Mouse (Mus musculus): ENCODE measurements around the gene 2410004B18Rik. TPM values are rescaled to one million over a fixed set of nuclear protein-coding genes. Genes with fewer than 3 reads are reported as not detected.

2410004B18Rik gene
- polyA plus RNA-seq, 1 experiment from 2014 or later: 20.6 TPM

- Histone ChIP-seq H3K9ac (no peak overlapping the region), H3K4me2 (no peak overlapping the region), H3K4me1 (replicated peaks) (peaks cover 18% of the 10 kb centered on the region), H3K9me3 (replicated peaks) (no peaks in the 10 kb centered on the region), H3K27me3 (no peaks in the 10 kb centered on the region), H3K36me3 (peaks cover 35% of the 10 kb centered on the region), H3K4me3 (replicated peaks) (no peak overlapping the region), H3K27ac (no peak overlapping the region)
- ATAC-seq (ENCODE audit: low read depth) (no peak), DNase-seq (no peak)
- 54% methylated on average over 9 of the region's 9 CpGs for WGBS (ENCODE audit: insufficient replicate concordance)
Measured at GRCm38 (mm10) chr3:145933845-145934244, 4.0 kb upstream of the 2410004B18Rik start.

- Histone ChIP-seq H3K36me3 (peaks cover 19% of the 10 kb centered on the region), H3K9me3 (replicated peaks) (no peaks in the 10 kb centered on the region), H3K4me1 (replicated peaks) (peaks cover 45% of the 10 kb centered on the region), H3K27ac (0 out of 2 replicates have a peak overlapping the region, but pooled peaks have one; percentile 67), H3K27me3 (no peaks in the 10 kb centered on the region), H3K4me3 (replicated peaks) (peak overlapping the region; percentile 97), H3K9ac (peak overlapping the region; percentile 92), H3K4me2 (peak overlapping the region; percentile 96)
- WGBS (ENCODE audit: insufficient replicate concordance): 15% methylated on average over 50 of the region's 50 CpGs
- no peak for ATAC-seq (ENCODE audit: low read depth)
- no peak for DNase-seq
Measured at GRCm38 (mm10) chr3:145938405-145939349, 863 bp downstream of the 2410004B18Rik start.

- DNase-seq: no peak
- ATAC-seq (ENCODE audit: low read depth): peak; percentile 69
- Histone ChIP-seq H3K4me3 (replicated peaks) (peak overlapping the region; percentile 97), H3K9me3 (replicated peaks) (no peaks in the 10 kb centered on the region), H3K9ac (peak overlapping the region; percentile 92), H3K36me3 (peaks cover 22% of the 10 kb centered on the region), H3K27ac (no peak overlapping the region), H3K4me1 (replicated peaks) (peaks cover 48% of the 10 kb centered on the region), H3K27me3 (no peaks in the 10 kb centered on the region), H3K4me2 (peak overlapping the region; percentile 96)
- 21% methylated on average over 12 of the region's 12 CpGs for WGBS (ENCODE audit: insufficient replicate concordance)
Measured at GRCm38 (mm10) chr3:145939402-145939801, 1.6 kb downstream of the 2410004B18Rik start.

GRCm38 (mm10) chr3:145939971-145940370 is 2.2 kb downstream of the 2410004B18Rik start:
- ATAC-seq (ENCODE audit: low read depth) (no peak), DNase-seq (no peak)
- no peak overlapping the region for H3K4me3 ChIP-seq (replicated peaks)
- H3K27ac ChIP-seq: no peak overlapping the region
- peaks cover 28% of the 10 kb centered on the region for H3K36me3 ChIP-seq
- H3K9me3 ChIP-seq (replicated peaks): no peaks in the 10 kb centered on the region
- 0 out of 2 replicates have a peak overlapping the region, but pooled peaks have one; percentile 92 for H3K9ac ChIP-seq
- H3K4me1 ChIP-seq (replicated peaks): peaks cover 54% of the 10 kb centered on the region
- no peaks in the 10 kb centered on the region for H3K27me3 ChIP-seq
- WGBS (ENCODE audit: insufficient replicate concordance): 67% methylated on average over 4 of the region's 4 CpGs
- H3K4me2 ChIP-seq: peak overlapping the region; percentile 96

- Histone ChIP-seq H3K4me1 (replicated peaks) (peaks cover 58% of the 10 kb centered on the region), H3K4me2 (no peak overlapping the region), H3K9ac (no peak overlapping the region), H3K27me3 (no peaks in the 10 kb centered on the region), H3K27ac (no peak overlapping the region), H3K36me3 (peaks cover 29% of the 10 kb centered on the region), H3K4me3 (replicated peaks) (no peak overlapping the region), H3K9me3 (replicated peaks) (no peaks in the 10 kb centered on the region)
- ATAC-seq (ENCODE audit: low read depth) (peak; percentile 21; the same call in 1 of the 2 replicates), DNase-seq (peak; percentile 62)
- WGBS (ENCODE audit: insufficient replicate concordance): 1% methylated on average over 3 of the region's 3 CpGs
Measured at GRCm38 (mm10) chr3:145941971-145942370, 4.2 kb downstream of the 2410004B18Rik start.

- H3K36me3 ChIP-seq: peaks cover 28% of the 10 kb centered on the region
- no peak overlapping the region for H3K4me2 ChIP-seq
Measured at GRCm38 (mm10) chr3:145944348-145944747, 6.5 kb downstream of the 2410004B18Rik start.

GRCm38 (mm10) chr3:145945904-145946303 is 8.1 kb downstream of the 2410004B18Rik start:
- Histone ChIP-seq H3K9me3 (replicated peaks) (no peaks in the 10 kb centered on the region), H3K4me1 (replicated peaks) (peaks cover 41% of the 10 kb centered on the region), H3K9ac (no peak overlapping the region), H3K36me3 (peaks cover 18% of the 10 kb centered on the region), H3K4me2 (no peak overlapping the region), H3K27me3 (no peaks in the 10 kb centered on the region), H3K27ac (no peak overlapping the region), H3K4me3 (replicated peaks) (no peak overlapping the region)
- 49% methylated on average over 3 of the region's 3 CpGs for WGBS (ENCODE audit: insufficient replicate concordance)
- DNase-seq (no peak), ATAC-seq (ENCODE audit: low read depth) (no peak)

More at GRCm38 (mm10) chr3:145944348-145944747, 6.5 kb downstream of the 2410004B18Rik start:
- Histone ChIP-seq H3K4me3 (replicated peaks) (no peak overlapping the region), H3K27me3 (no peaks in the 10 kb centered on the region), H3K9ac (no peak overlapping the region), H3K4me1 (replicated peaks) (peaks cover 41% of the 10 kb centered on the region), H3K9me3 (replicated peaks) (no peaks in the 10 kb centered on the region), H3K27ac (no peak overlapping the region)
- WGBS (ENCODE audit: insufficient replicate concordance): 31% methylated on average over 7 of the region's 7 CpGs
- DNase-seq (no peak), ATAC-seq (ENCODE audit: low read depth) (peak; percentile 40)

GRCm38 (mm10) chr3:145946654-145947053 is 8.8 kb downstream of the 2410004B18Rik start:
- Histone ChIP-seq H3K4me1 (replicated peaks) (peaks cover 45% of the 10 kb centered on the region), H3K36me3 (peaks cover 17% of the 10 kb centered on the region), H3K9me3 (replicated peaks) (no peaks in the 10 kb centered on the region), H3K27ac (no peak overlapping the region), H3K9ac (no peak overlapping the region), H3K27me3 (no peaks in the 10 kb centered on the region), H3K4me2 (no peak overlapping the region), H3K4me3 (replicated peaks) (no peak overlapping the region)
- WGBS (ENCODE audit: insufficient replicate concordance): 55% methylated on average over 2 of the region's 2 CpGs
- ATAC-seq (ENCODE audit: low read depth): no peak
- no peak for DNase-seq

- H3K27ac ChIP-seq: no peak overlapping the region
- H3K9me3 ChIP-seq (replicated peaks): no peaks in the 10 kb centered on the region
- ATAC-seq (ENCODE audit: low read depth) (no peak), DNase-seq (no peak)
- no peak overlapping the region for H3K4me2 ChIP-seq
- peaks cover 16% of the 10 kb centered on the region for H3K36me3 ChIP-seq
- WGBS (ENCODE audit: insufficient replicate concordance): 26% methylated on average over 6 of the region's 6 CpGs
- H3K4me3 ChIP-seq (replicated peaks): no peak overlapping the region
- H3K4me1 ChIP-seq (replicated peaks): peaks cover 44% of the 10 kb centered on the region
- H3K9ac ChIP-seq: no peak overlapping the region
- H3K27me3 ChIP-seq: no peaks in the 10 kb centered on the region
Measured at GRCm38 (mm10) chr3:145947539-145948204, 9.9 kb downstream of the 2410004B18Rik start.

- Histone ChIP-seq H3K4me2 (peak overlapping the region; percentile 68), H3K9ac (peak overlapping the region; percentile 49)
- 2% methylated on average over 15 of the region's 15 CpGs for WGBS (ENCODE audit: insufficient replicate concordance)
Measured at GRCm38 (mm10) chr3:145950034-145950814, 12.4 kb downstream of the 2410004B18Rik start.

GRCm38 (mm10) chr3:145950815-145951130 is 13.0 kb downstream of the 2410004B18Rik start:
- peaks cover 38% of the 10 kb centered on the region for H3K4me1 ChIP-seq (replicated peaks)

More at GRCm38 (mm10) chr3:145950034-145950814, 12.4 kb downstream of the 2410004B18Rik start:
- DNase-seq (peak; percentile 24), ATAC-seq (ENCODE audit: low read depth) (peak; percentile 49)
- H3K4me1 ChIP-seq (replicated peaks): peaks cover 40% of the 10 kb centered on the region
- H3K9me3 ChIP-seq (replicated peaks): no peaks in the 10 kb centered on the region
- no peaks in the 10 kb centered on the region for H3K27me3 ChIP-seq
- H3K4me3 ChIP-seq (replicated peaks): peak overlapping the region; percentile 43
- H3K27ac ChIP-seq: 0 out of 2 replicates have a peak overlapping the region, but pooled peaks have one; percentile 1
- H3K36me3 ChIP-seq: no peaks in the 10 kb centered on the region

More at GRCm38 (mm10) chr3:145950815-145951130, 13.0 kb downstream of the 2410004B18Rik start:
- Histone ChIP-seq H3K9ac (0 out of 2 replicates have a peak overlapping the region, but pooled peaks have one; percentile 28), H3K27me3 (no peaks in the 10 kb centered on the region), H3K9me3 (replicated peaks) (no peaks in the 10 kb centered on the region), H3K4me3 (replicated peaks) (peak overlapping the region; percentile 43), H3K27ac (no peak overlapping the region), H3K36me3 (no peaks in the 10 kb centered on the region), H3K4me2 (peak overlapping the region; percentile 68)
- no peak for DNase-seq
- ATAC-seq (ENCODE audit: low read depth): no peak
- 8% methylated on average over 5 of the region's 5 CpGs for WGBS (ENCODE audit: insufficient replicate concordance)

Data from liver, embryonic 13.5 days (tissue).